Mouse (Mus musculus): Measurements from ENCODE around the gene Ulk2.

DNA sequence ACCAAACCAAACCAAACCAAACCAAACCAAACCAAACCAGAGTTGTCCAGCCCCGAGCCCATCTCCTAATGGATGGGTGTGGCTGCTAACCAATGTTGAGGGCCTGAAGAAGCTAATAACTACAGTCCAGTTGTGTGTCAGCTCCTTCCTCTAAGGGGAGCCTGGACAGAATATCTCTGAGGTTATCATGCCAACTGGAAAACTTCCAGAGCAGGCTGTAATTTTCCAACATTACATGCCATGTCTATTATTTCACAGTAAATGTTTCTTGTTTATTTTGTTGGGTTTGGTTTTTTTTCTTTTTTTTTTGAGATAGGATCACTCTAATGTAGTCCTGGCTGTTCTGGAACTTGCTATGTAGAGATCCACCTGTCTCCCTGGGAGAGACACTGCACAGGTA is 4.4 kb upstream of the Ulk2 start:
- TF ChIP-seq POLR2A (IDR thresholded peaks at IDR 0.05; ENCODE audit: extremely low read depth, insufficient read depth, low read length) = no peak
- TF ChIP-seq CTCF (IDR thresholded peaks at IDR 0.05; ENCODE audit: extremely low read depth, insufficient read depth, low read length) = no peak
